Mouse (Mus musculus): ENCODE data around the gene Gmnn.

GRCm38 (mm10) chr13:24802131-24802691 lies 40.5 kb upstream of the Gmnn start:
- TF ChIP-seq CTCF (IDR thresholded peaks at IDR 0.05; ENCODE audit: borderline replicate concordance, insufficient read depth, low read depth, low read length), result no peak
- no peak for TF ChIP-seq POLR2A (IDR thresholded peaks at IDR 0.05; ENCODE audit: borderline replicate concordance, insufficient read depth, low read length)
